Mouse (Mus musculus) heart, adult 2 months (tissue): ENCODE measurements around the gene Gprasp1. TPM values are rescaled to one million over a fixed set of nuclear protein-coding genes. Genes with fewer than 3 reads are reported as not detected.
"Not testable (repeated sequence)": the region's sequence is repeated elsewhere in the genome, so short reads cannot be mapped to it uniquely, and the experiment has no call there.

Experiments
- DNase-seq, 2 experiments: peaks; one replicate each; pipeline ENCODE4 v3.0.0; 2021
- H3K27ac ChIP-seq: fragments of 200-600 bp; 2 replicates; pipeline ENCODE4 v1.8.1; 2022
- H3K27me3 ChIP-seq: fragments of 200-500 bp; 2 replicates; pipeline ENCODE4 v1.6.1; 2012; ENCODE audit warnings: mild to moderate bottlenecking, low read length, inconsistent platforms, mixed read lengths; ENCODE audit not compliant: control insufficient read depth, insufficient read depth
- H3K36me3 ChIP-seq: fragments of 200-500 bp; 2 replicates; pipeline ENCODE4 v1.6.1; 2012; ENCODE audit warnings: low read length, inconsistent platforms; ENCODE audit not compliant: control insufficient read depth, insufficient read depth
- H3K4me1 ChIP-seq: fragments of 200-500 bp; 2 replicates; pipeline ENCODE4 v1.6.1; 2011; ENCODE audit warnings: low read length; ENCODE audit not compliant: control insufficient read depth, insufficient read depth
- H3K4me3 ChIP-seq: fragments of 200-600 bp; 2 replicates; pipeline ENCODE4 v1.8.1; 2022
- H3K79me2 ChIP-seq: fragments of 200-500 bp; replicated peaks from 2 replicates; pipeline ENCODE4 v1.6.1; 2012; ENCODE audit warnings: mild to moderate bottlenecking, inconsistent platforms, low read length, moderate library complexity, mixed read lengths; ENCODE audit not compliant: control insufficient read depth, insufficient read depth
- H3K9ac ChIP-seq: fragments of 200-500 bp; 2 replicates; pipeline ENCODE4 v1.6.1; 2012; ENCODE audit warnings: low read depth, mild to moderate bottlenecking, control low read depth, inconsistent platforms, low read length, mixed read lengths
- CTCF ChIP-seq: fragments of 200-600 bp; IDR thresholded peaks from 2 replicates; pipeline ENCODE4 v1.8.1; 2022; ENCODE audit warnings: antibody characterized with exemption, mild to moderate bottlenecking, moderate library complexity
- EP300 ChIP-seq: fragments of 200-500 bp; IDR thresholded peaks from 2 replicates; pipeline ENCODE4 v1.6.1; 2011; ENCODE audit warnings: low read depth, low read length, control low read depth; ENCODE audit not compliant: insufficient read depth
- POLR2A ChIP-seq: fragments of 200-500 bp; IDR thresholded peaks from 2 replicates; pipeline ENCODE4 v1.6.1; 2011; ENCODE audit warnings: mild to moderate bottlenecking, low read depth, low read length, control low read depth; ENCODE audit not compliant: insufficient read depth
- WGBS: fragments of 180-500 bp; shearing (Covaris S2); methylation state at CpG from one replicate; pipeline ENCODE4 v1.1.7; 2018; 5-methylcytosine and 5-hydroxymethylcytosine counted together
- intact Hi-C: fragments of 180-260 bp; cut with DNase I; formaldehyde crosslinking; loops from one replicate; pipeline ENCODE4 v1.15.1; 2025
- microRNA-seq, 2 experiments: library from miRNA; unstranded; fragments of <30 nt; microRNA quantifications; one replicate each; pipeline ENCODE4 v1.2.0; 2021
- polyA plus RNA-seq: library from polyadenylated mRNA; depleted of rRNA; stranded (reverse); fragments of >200 nt; gene quantifications from 2 replicates; pipeline ENCODE4 v1.2.3, GENCODE M21; 2012; rRNA removed
- total RNA-seq, 2 experiments: library from RNA; stranded (reverse); gene quantifications; 2 replicates each; pipeline ENCODE4 v1.2.3; 2021

Gene Gprasp1
- total and polyA plus RNA-seq, 3 experiments, result 7.9 to 25.0 (median 18.3) TPM

GRCm38 (mm10) chrX:135804149-135804548, 61.6 kb downstream of the Gprasp1 start:
- Histone ChIP-seq H3K4me3 (no peak overlapping the region), H3K27me3 (no peaks in the 10 kb centered on the region), H3K9ac (no peak overlapping the region), H3K27ac (no peak overlapping the region), H3K79me2 (no peaks in the 10 kb centered on the region), H3K4me1 (no peaks in the 10 kb centered on the region), H3K36me3 (no peaks in the 10 kb centered on the region)
- 94% methylated on average over 3 of the region's 3 CpGs for WGBS
- TF ChIP-seq POLR2A, result no peak
- TF ChIP-seq CTCF, result no peak
- TF ChIP-seq EP300, result no peak
- no peak for DNase-seq
- intact Hi-C loops, result loop anchor here (5.0 kb wide), 1 partner anchor 52 kb away; no protein-coding TSS in a partner anchor

- no peaks in the 10 kb centered on the region for H3K27me3 ChIP-seq
- H3K36me3 ChIP-seq, result no peaks in the 10 kb centered on the region
- no peak overlapping the region for H3K4me3 ChIP-seq
- intact Hi-C loops, result loop anchor here (1.0 kb wide), 1 partner anchor 158 kb away; no protein-coding TSS in a partner anchor
- no peaks in the 10 kb centered on the region for H3K4me1 ChIP-seq
- H3K9ac ChIP-seq, result no peak overlapping the region
- no peak for DNase-seq
- H3K27ac ChIP-seq, result no peak overlapping the region
- WGBS, result 28% methylated on average over 1 of the region's 1 CpGs
- TF ChIP-seq CTCF, result peak; percentile 89
- TF ChIP-seq EP300, result no peak
- H3K79me2 ChIP-seq, result no peaks in the 10 kb centered on the region
These were observed 63.2 kb downstream of the Gprasp1 start for GRCm38 (mm10) chrX:135805780-135806179.

- H3K27me3 ChIP-seq, intact Hi-C loops: not testable (repeated sequence)
- WGBS, result 55% methylated on average over 1 of the region's 1 CpGs
These were observed 93.4 kb downstream of the Gprasp1 start for GRCm38 (mm10) chrX:135835896-135836295.

GRCm38 (mm10) chrX:135837896-135838295, 95.4 kb downstream of the Gprasp1 start:
- H3K4me1 ChIP-seq, result no peaks in the 10 kb centered on the region
- H3K27me3 ChIP-seq, result no peaks in the 10 kb centered on the region
- TF ChIP-seq EP300 (no peak), CTCF (no peak), POLR2A (no peak)
- H3K27ac ChIP-seq, result no peak overlapping the region
- no peaks in the 10 kb centered on the region for H3K36me3 ChIP-seq
- no peaks in the 10 kb centered on the region for H3K79me2 ChIP-seq
- DNase-seq, result no peak
- H3K9ac ChIP-seq, result no peak overlapping the region
- intact Hi-C loops, result no loop called here
- H3K4me3 ChIP-seq, result no peak overlapping the region
- WGBS, result 57% methylated on average over 2 of the region's 2 CpGs

More at GRCm38 (mm10) chrX:135835896-135836295, 93.4 kb downstream of the Gprasp1 start:
- H3K79me2 ChIP-seq, H3K27ac ChIP-seq, H3K4me3 ChIP-seq, H3K9ac ChIP-seq, H3K4me1 ChIP-seq, DNase-seq, H3K36me3 ChIP-seq: not testable (repeated sequence)

- H3K27me3 ChIP-seq, H3K27ac ChIP-seq, H3K36me3 ChIP-seq, H3K79me2 ChIP-seq, H3K4me1 ChIP-seq, intact Hi-C loops, H3K4me3 ChIP-seq: not testable (repeated sequence)
- WGBS, result 21% methylated on average over 32 of the region's 32 CpGs
- DNase-seq, result peak; percentile 4 to 31
- H3K9ac ChIP-seq, result peak within 1 kb of the TSS; percentile 46; the same call in 1 of the 2 replicates
These were observed 96.2 kb downstream of the Gprasp1 start, which contains the start of gene Gprasp2 for GRCm38 (mm10) chrX:135838521-135839360. TSS of gene Gprasp2 (plus strand) at chrX:135839034.

GRCm38 (mm10) chrX:135839397-135840391, 97.2 kb downstream of the Gprasp1 start:
- H3K4me1 ChIP-seq, H3K27me3 ChIP-seq, H3K36me3 ChIP-seq, H3K27ac ChIP-seq, H3K4me3 ChIP-seq, H3K79me2 ChIP-seq: not testable (repeated sequence)
- peak; percentile 53 for TF ChIP-seq CTCF
- peak overlapping the region; percentile 46; the same call in 1 of the 2 replicates for H3K9ac ChIP-seq
- DNase-seq, result peak in 1 of 2 experiments; percentile 8
- WGBS, result 29% methylated on average over 16 of the region's 17 CpGs
- intact Hi-C loops, result loop anchor here (2.0 kb wide), 1 partner anchor 41 kb away; no protein-coding TSS in a partner anchor

Small RNAs within 50 kb of the gene (microRNA-seq; reads per million reads assigned to microRNA genes)
- 0 reads per million in 2 experiments for gene Mir1970
- 0 to 1.7 reads per million in 2 experiments for gene Mir7646

Other genes with a start within 250 kb of the Gprasp1 start
- gene AV320801, start 248.1 kb upstream of the Gprasp1 start, total RNA-seq, result not detected
- gene AV320801, start 248.1 kb upstream of the Gprasp1 start, polyA plus RNA-seq, result not detected in 2 replicates
- under 1 TPM in 1 of 2 experiments, not detected in 1; 0.13 TPM for gene Nxf7, start 144.0 kb upstream of the Gprasp1 start, total RNA-seq
- gene Nxf7, start 144.0 kb upstream of the Gprasp1 start, polyA plus RNA-seq, result not detected in 2 replicates
- gene Prame, start 115.0 kb upstream of the Gprasp1 start, total RNA-seq, result not detected
- gene Prame, start 115.0 kb upstream of the Gprasp1 start, polyA plus RNA-seq, result not detected in 2 replicates
- not detected for gene Tcp11x2, start 48.9 kb upstream of the Gprasp1 start, total RNA-seq
- not detected in 2 replicates for gene Tcp11x2, start 48.9 kb upstream of the Gprasp1 start, polyA plus RNA-seq
- not detected for gene Tmsb15a, start 17.5 kb upstream of the Gprasp1 start, total RNA-seq
- gene Tmsb15a, start 17.5 kb upstream of the Gprasp1 start, polyA plus RNA-seq, result not detected in 2 replicates
- gene Armcx5, start within 50 bp of the Gprasp1 start, total RNA-seq, result 1 to 10 TPM; 4.9 to 6.5 TPM
- 1.8 and 3.0 TPM in 2 replicates for gene Armcx5, start within 50 bp of the Gprasp1 start, polyA plus RNA-seq
- 10 to 100 TPM in 1 of 2 experiments, 1 to 10 TPM in 1; 9.0 to 16.2 TPM for gene Bhlhb9, start 54.9 kb downstream of the Gprasp1 start, total RNA-seq
- gene Bhlhb9, start 54.9 kb downstream of the Gprasp1 start, polyA plus RNA-seq, result 4.7 and 6.6 TPM in 2 replicates
- gene Gprasp2, start 96.3 kb downstream of the Gprasp1 start, total RNA-seq, result 1 to 10 TPM; 1.2 to 3.5 TPM
- 1.9 and 2.1 TPM in 2 replicates for gene Gprasp2, start 96.3 kb downstream of the Gprasp1 start, polyA plus RNA-seq